Mouse (Mus musculus) c-Kit-positive CD71-positive TER-119-negative erythroid progenitor cells, embryonic 14.5 days (primary cell): ENCODE measurements around the gene Mlxipl.
A peak's percentile ranks its signal among the peaks of the same experiment; 100 is the strongest.
"Not testable (repeated sequence)": the region's sequence is repeated elsewhere in the genome, so short reads cannot be mapped to it uniquely, and the experiment has no call there.

Experiments used
- DNase-seq: peaks from one replicate; pipeline ENCODE4 v3.0.0-alpha.2; 2013; ENCODE audit warnings: low read depth

The Mlxipl gene

DNA sequence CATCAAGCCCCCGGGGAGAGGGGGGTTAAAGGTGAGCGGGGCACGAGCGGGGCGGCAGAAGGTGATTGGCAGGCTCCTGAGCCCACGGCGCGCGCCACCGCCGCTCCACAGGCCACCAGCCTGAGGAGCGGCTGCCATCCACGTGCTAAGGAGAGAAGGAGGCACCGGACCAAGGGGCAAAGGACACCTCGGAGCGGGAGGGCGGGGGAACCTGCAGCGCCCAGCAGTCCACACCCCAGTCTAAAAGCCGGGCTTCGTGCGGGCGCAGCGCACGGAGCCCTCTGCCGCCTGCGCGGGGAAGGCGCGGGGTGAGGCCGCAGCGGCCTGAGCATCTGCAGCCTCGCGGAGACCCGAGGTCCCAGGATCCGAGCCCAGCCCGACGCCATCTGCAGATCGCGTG, at the start of gene Mlxipl:
Mlxipl (plus strand) TSS at position 238 of the 400 bp plus-strand sequence.
- DNase-seq = no peak

DNA sequence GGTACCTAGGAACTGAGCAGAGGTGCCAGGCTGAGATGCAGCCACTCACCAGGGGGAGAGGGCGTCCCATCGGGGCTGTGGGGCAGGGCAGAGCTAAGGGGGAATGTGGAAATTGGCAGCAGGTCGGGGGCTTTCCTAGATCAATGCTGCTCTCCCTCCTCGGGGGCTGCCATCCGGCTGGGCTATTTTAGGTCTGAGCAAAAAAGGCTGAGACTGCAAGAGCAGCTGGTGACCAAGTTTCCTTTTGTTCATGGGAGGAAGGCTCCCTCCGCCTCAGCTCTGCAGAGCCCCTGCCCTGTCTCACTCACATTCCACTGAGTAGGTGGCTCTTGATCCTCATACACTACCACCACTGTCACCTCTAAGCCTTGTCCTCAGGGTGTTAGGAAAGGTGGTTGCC, 49.6 kb upstream of the Mlxipl start:
- DNase-seq = no peak

- no peak for DNase-seq
Measured at GRCm38 (mm10) chr5:135040777-135041176, 48.9 kb upstream of the Mlxipl start.

DNA sequence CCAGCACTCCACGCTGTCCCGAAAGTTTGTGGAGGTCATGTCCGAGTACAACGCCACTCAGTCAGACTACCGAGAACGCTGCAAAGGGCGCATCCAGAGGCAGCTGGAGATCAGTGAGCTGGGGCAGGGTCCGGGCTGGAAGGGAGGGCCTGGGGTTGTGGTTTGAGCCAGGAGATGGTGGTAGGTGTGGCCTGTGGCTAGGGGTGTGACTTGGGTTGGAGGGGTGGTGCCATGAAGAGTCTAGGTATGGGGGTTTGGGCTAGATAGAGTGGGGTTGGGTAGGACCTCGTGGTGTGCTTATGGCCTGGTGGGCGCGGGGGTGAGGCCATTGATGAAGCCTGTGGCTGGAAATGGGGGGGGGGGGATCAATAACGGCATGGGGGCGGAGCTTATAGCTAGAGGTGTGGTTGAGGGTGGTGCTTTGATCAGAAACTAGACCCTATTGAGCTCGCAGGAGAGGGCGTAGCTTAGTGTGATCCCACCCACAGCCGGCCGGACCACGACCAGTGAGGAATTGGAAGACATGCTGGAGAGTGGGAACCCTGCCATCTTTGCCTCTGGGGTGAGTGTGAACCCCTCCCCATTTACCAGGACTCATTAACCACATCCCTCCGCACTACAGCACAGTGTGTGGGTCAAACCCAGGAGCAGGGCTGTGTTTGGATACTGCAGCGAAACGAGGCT, 47.4 kb upstream of the Mlxipl start:
- DNase-seq = no peak

DNA sequence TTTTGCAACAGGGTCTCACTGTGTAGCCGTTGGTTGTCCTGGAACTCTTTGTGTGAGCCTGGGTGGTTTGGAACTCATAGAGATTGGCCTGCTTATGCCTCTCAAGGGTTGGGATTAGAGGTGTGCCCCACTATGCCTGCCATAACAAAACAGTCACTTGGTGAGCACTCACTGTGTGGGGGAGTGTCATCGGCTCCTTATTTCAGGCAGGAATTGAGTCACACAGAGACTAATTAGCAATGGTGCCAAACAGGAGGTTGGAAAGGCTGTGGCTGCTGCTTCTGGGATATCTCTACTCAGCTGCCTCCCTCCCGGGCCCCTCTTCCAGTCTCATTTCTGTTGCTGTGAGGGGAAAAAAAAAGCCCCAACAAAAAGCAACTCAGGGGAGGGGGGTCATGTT, 45.1 kb upstream of the Mlxipl start:
- DNase-seq = no peak

- DNase-seq = no peak
Measured at GRCm38 (mm10) chr5:135048539-135048938, 41.2 kb upstream of the Mlxipl start.

GRCm38 (mm10) chr5:135049268-135049667, 40.4 kb upstream of the Mlxipl start:
- not testable (repeated sequence) for DNase-seq

DNA sequence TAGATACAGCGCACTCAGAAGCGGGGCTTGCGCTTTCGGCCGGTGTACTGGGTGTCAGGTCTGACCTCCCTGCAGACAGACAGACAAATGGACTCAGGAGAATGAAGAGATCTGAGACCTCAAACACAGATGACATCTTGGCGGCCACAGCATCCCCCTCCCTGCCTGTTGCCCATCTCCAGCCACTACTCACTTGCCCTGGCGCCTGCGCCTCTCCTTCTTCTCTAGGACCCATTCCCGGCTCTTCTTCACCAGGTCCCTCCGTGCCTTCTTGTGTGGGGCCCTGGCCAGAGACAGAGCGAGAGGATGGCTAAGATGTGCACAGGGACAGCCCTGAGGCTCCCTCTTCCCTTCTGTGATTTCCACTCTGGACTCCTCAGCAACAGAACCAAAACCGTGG, 36.3 kb upstream of the Mlxipl start:
- DNase-seq = no peak

DNA sequence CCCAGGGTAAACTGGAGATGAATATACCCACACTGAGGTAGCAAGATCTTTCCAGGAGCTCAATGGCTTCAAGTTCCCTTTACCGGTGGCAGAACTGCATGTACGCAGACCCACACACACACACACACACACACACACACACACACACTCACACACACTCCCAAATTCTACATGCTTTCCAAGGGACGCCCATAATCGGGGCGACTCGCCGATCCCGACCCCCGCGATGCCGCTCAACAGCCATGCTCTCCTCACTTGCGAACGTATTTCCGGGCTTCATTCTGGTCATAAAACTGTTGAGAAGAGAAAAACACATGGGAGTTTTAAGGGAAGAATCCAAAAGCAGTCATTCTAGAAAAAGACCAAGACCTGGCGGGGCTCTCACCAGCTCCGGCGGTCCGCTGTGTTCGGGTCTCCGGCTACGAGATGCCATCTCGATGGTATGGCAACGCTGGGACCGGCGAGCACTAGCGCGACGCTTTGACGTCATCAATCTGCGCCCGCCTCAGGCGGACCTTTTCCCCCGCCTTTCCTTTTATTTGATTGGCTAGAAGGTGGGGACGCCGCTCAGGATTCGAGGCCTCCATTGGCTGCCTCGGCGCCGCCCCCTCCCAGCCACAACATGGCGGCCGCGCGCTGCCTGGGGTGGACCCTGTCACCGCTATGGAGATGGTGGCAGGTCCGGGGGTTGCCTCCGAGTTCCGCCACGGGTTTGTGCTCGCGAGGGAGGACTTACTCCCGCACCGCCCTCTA, 25.9 kb upstream of the Mlxipl start, which contains the start of gene Dnajc30:
Dnajc30 (plus strand) TSS at position 574 of the 753 bp plus-strand sequence.
- DNase-seq = peak; percentile 95

GRCm38 (mm10) chr5:135064382-135064766, 25.3 kb upstream of the Mlxipl start:
- no peak for DNase-seq

DNA sequence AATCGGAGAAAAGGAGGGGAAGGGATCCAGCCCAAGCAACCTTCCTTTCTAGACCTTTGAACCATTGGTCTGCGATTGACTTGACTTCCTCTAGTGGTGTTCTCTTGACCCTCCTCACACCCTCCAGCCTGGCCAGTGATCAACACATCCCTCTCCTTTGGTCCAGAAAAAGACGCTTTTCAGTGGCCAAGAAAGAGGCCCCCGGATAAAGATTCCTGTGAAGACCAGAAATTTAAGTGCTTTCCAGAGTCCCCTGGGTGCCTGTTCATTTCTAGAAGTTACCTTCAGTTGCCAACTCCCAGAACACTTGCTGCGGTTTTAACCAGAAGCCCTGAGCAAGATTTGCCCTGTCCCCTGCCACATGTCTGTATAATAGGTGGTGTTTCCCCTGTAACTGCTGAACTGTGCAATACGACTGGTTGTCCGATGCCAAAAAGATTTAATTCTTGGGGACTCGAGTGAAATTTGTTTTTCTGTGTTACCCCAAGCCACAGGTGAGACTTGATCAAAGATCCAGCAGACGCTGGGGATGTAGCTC, 24.7 kb upstream of the Mlxipl start, which contains the start of gene Bud23:
Bud23 (minus strand) TSS at position 51 of the 538 bp plus-strand sequence.
- DNase-seq = not testable (repeated sequence)

- no peak for DNase-seq
Measured at GRCm38 (mm10) chr5:135066008-135066407, 23.7 kb upstream of the Mlxipl start.

- DNase-seq = no peak
Measured at GRCm38 (mm10) chr5:135070448-135070847, 19.2 kb upstream of the Mlxipl start.

- DNase-seq = no peak
Measured at GRCm38 (mm10) chr5:135072061-135072460, 17.6 kb upstream of the Mlxipl start.

GRCm38 (mm10) chr5:135072720-135073119, 17.0 kb upstream of the Mlxipl start:
- DNase-seq = no peak

DNA sequence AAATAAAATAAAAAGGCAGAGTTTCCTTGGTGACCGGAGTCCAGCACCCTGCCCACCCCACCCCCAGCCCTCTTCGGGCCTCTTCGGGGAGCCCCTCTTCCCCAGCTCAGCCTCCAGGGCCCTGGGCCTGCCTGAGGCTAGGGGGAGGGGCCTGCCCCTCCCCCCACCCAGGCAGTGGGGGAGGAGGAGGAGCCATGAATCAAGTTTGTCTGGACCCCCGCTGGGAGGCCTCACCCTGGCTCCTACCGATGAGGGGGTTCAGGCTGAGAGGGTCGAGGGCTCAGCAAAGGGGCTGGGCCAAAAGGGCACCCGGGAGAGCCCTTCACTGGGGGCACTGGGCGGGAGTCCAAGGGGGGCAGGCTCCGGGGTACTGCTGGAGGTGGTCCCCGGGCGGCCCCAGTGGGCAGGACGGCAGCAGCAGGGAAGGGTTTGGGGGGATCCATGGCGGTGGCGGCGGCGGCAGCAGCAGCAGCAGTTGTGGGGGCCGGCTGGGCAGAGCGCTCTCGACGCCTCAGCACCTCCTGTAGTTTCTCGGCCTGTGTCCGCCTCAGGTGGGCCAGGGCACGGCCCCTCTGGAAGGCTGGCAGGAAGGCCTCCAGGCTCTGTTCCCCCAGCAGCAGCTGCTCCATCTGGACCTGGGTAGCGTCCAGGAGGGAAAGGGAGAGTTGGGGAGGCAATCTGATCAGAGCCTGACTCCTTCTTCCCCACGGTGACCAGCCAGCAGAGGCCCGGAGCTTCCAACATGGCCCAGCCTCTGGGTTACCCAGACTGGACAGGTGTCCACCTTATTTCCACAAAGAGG, 16.1 kb upstream of the Mlxipl start:
- DNase-seq = no peak

GRCm38 (mm10) chr5:135075655-135076054, 14.0 kb upstream of the Mlxipl start:
- no peak for DNase-seq

DNA sequence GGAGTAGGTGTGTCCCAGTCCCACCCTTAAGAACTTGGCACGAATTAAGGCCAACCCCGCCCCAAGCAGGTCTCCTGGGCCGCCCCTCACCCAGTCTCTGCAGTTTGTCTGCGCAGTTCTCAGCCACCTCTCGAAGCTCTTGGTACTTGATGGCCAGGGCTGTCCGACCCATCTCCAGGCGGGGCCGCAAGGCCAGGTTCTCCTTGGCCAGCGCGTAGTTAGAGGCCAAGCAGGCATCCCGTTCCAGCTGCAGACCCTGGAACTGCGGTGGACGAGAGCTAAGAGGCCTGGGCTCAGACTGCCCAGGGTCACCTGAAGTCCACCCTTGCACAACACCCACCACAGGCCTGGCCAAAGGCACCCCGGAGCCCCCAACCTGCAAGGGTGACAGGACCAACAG, 13.3 kb upstream of the Mlxipl start:
- DNase-seq = no peak

DNA sequence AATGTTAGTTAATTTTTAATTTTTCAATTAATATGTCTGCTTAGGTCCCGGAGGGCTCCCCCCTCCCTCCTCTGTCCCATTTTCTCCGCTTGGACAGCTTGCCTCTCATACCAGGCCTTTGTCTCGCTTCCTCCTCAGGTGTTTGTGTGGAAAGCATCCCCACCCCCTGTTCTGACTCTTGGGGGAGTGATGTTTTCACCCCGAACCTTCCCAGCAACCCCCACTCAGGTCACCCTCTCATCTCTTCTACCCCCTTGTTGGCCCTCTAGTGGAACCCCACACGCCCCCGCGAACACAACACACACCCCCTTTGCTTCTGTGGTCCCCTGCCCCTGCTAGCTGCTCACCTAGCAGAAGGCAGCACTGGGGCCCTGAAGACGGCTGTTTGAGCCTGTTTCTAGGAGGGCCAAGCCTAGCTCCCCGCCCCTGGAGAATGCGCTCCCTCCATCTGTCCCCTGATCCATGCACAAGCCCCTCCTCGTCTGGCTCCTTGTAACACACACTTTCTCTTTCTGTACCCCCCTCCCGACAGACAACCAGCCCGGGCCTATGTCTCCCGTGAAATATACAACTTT, 12.7 kb upstream of the Mlxipl start:
- no peak for DNase-seq

DNA sequence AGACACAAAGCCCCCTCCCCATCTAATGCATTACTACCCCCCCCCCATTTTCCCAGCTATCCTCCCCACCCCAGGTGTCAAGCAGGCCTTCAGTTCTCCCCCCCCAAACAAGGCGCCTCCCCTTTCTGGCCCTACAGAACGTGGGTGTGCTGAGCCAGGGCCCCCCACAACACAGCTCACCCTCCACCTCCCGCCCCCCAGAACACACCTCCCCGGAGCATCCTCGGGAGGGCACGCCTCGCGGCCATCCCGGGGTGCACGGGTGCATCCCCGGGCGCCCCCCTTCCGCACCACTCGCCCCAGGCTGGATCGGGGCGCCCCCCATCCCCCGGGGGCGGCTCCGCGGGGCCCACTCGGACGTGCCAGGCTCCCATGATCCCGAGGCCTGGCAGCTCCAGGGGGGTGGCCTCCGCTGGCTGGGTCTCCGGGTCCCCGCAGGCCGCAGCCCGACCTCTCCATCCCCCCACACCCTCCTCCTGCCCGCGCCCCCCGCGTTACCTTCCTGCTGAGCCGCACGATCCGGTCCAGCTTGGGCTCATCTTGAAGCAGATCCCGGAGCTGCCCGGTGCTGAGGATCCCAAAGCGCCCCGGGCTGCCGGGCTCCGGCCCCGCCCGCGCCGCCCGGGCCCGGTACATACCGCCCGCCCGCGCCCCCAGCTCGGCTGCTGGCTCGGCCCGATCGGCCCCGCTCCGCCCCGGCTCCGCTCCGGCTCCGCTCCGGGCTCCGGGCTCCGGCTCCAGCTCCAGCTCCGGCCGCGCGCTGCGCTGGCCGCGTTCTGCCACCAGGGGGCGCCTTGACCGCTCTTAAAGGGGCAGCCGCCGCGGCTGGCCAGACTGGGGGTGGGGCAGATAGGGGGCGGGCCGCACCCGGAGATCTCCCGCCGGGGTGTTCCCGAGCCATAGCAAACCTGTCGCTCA, 11.9 kb upstream of the Mlxipl start, which contains the start of gene Vps37d:
Vps37d (minus strand) TSS at position 703 of the 918 bp plus-strand sequence.
- peak; percentile 78 for DNase-seq

- DNase-seq = no peak
Measured at GRCm38 (mm10) chr5:135078482-135078810, 11.2 kb upstream of the Mlxipl start.
